Mouse (Mus musculus): ENCODE data around the gene Med9. TPM values are rescaled to one million over a fixed set of nuclear protein-coding genes. Genes with fewer than 3 reads are reported as not detected.

Gene Med9
- total and polyA plus RNA-seq, 3 experiments = 35.5 to 43.3 (median 41.6) TPM

GRCm38 (mm10) chr11:59913702-59914101 lies 34.3 kb upstream of the Med9 start:
- Histone ChIP-seq H3K4me2 (ENCODE audit: insufficient read depth, low read depth, poor library complexity, severe bottlenecking) (no peak overlapping the region), H3K79me2 (replicated peaks; ENCODE audit: control insufficient read depth, extremely low read depth, insufficient read depth, poor library complexity, severe bottlenecking) (no peaks in the 10 kb centered on the region), H3K27ac (ENCODE audit: insufficient read depth, low read depth) (no peak overlapping the region), H3K9ac (ENCODE audit: insufficient read depth, low read depth) (no peak overlapping the region), H3K4me3 (replicated peaks in 1 of 3; ENCODE audit: low read depth in 2 of 3, low read length in 2 of 3, poor library complexity in 1 of 3) (no peak overlapping the region), H3K9me3 (replicated peaks; ENCODE audit: low read length) (peaks cover 3% of the 10 kb centered on the region), H3K36me3 (replicated peaks in 1 of 2; ENCODE audit: control insufficient read depth in 1 of 2, insufficient read depth in 1 of 2, low read length in 1 of 2) (no peaks in the 10 kb centered on the region), H3K27me3 (replicated peaks) (peaks cover 17% of the 10 kb centered on the region), H3K4me1 (ENCODE audit: control insufficient read depth in 1 of 2, insufficient read depth in 2 of 2) (peaks cover 0 to 8% of the 10 kb centered on the region in 2 experiments; a peak in 2 of 4 replicates)
- no peak for TF ChIP-seq GABPA (IDR thresholded peaks at IDR 0.05; ENCODE audit: insufficient replicate concordance, low read depth, low read length)
- TF ChIP-seq BHLHE40 (IDR thresholded peaks at IDR 0.05; ENCODE audit: low read depth, low read length) = peak; percentile 59
- 0 out of 2 replicates have a peak, but pooled peaks have one; percentile 18 for TF ChIP-seq IRF4 (IDR thresholded peaks at IDR 0.05; ENCODE audit: low read depth, low read length)
- TF ChIP-seq EP300 (IDR thresholded peaks at IDR 0.05; ENCODE audit: low read length) = peak; percentile 67; the same call in 1 of the 2 replicates
- peak; percentile 93 for TF ChIP-seq MEF2A (IDR thresholded peaks at IDR 0.05; ENCODE audit: borderline replicate concordance, low read depth, low read length)
- TF ChIP-seq ETS1 (conservative IDR thresholded peaks at IDR 0.05; ENCODE audit: low read depth, low read length) = peak; percentile 82
- no peak for TF ChIP-seq MXI1 (IDR thresholded peaks at IDR 0.05; ENCODE audit: low read depth, low read length)
- dilution Hi-C loops (cut with MboI; ENCODE audit: extremely low pct_ligation_motif_present, extremely low pct_unique_long_range_greater_than_20kb, low sequenced_read_pairs) (no loop called here), in situ Hi-C loops (cut with MboI; ENCODE audit: low pct_ligation_motif_present, low pct_unique_long_range_greater_than_20kb, low sequenced_read_pairs) (no loop called here)
- peak; percentile 61 for DNase-seq (ENCODE audit: extremely low read depth)

DNA sequence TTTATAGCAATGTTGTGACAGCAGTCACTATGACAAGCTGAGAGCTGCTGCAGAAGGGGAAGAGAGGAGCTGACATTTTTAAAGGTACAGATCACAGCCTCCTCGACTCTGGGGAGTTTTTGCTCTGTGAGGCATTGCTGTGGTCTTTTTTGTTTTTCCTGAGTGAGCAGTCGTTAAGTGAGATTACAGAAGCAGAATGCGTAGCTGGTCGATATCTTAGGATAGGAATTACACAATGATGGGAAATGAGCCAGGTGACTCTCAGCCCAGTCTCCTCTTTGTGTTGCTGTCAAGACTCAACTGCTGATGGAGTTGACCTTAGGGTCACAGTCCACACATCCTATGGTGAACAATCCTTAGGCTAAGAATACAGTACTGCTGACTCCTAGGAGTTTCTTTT lies 30.0 kb upstream of the Med9 start:
- no peak overlapping the region for H3K4me3 ChIP-seq (replicated peaks in 1 of 3; ENCODE audit: low read depth in 2 of 3, low read length in 2 of 3, poor library complexity in 1 of 3)
- no peaks in the 10 kb centered on the region for H3K36me3 ChIP-seq (replicated peaks in 1 of 2; ENCODE audit: control insufficient read depth in 1 of 2, insufficient read depth in 1 of 2, low read length in 1 of 2)
- TF ChIP-seq E2F4 (IDR thresholded peaks at IDR 0.05; ENCODE audit: insufficient replicate concordance, low read depth, low read length) (no peak), TCF12 (IDR thresholded peaks at IDR 0.05; ENCODE audit: low read depth, low read length) (no peak), MEF2A (IDR thresholded peaks at IDR 0.05; ENCODE audit: borderline replicate concordance, low read depth, low read length) (no peak), EP300 (IDR thresholded peaks at IDR 0.05; ENCODE audit: low read length) (no peak), POLR2AphosphoS2 (IDR thresholded peaks at IDR 0.05; ENCODE audit: low read depth, low read length) (no peak), ZC3H11A (IDR thresholded peaks at IDR 0.05; ENCODE audit: low read depth, low read length) (no peak), CTCF (conservative IDR thresholded peaks at IDR 0.05 in 1 of 2, IDR thresholded peaks at IDR 0.05 in 1 of 2; ENCODE audit: low read depth in 2 of 2, low read length in 2 of 2) (no peak), UBTF (IDR thresholded peaks at IDR 0.05; ENCODE audit: low read depth, low read length) (no peak)
- dilution Hi-C loops (cut with MboI; ENCODE audit: extremely low pct_ligation_motif_present, extremely low pct_unique_long_range_greater_than_20kb, low sequenced_read_pairs) (no loop called here), in situ Hi-C loops (cut with MboI; ENCODE audit: low pct_ligation_motif_present, low pct_unique_long_range_greater_than_20kb, low sequenced_read_pairs) (no loop called here)
- DNase-seq (ENCODE audit: extremely low read depth) = no peak
- H3K4me2 ChIP-seq (ENCODE audit: insufficient read depth, low read depth, poor library complexity, severe bottlenecking) = no peak overlapping the region
- H3K27ac ChIP-seq (ENCODE audit: insufficient read depth, low read depth) = no peak overlapping the region
- no peaks in the 10 kb centered on the region for H3K9me3 ChIP-seq (replicated peaks; ENCODE audit: low read length)
- H3K9ac ChIP-seq (ENCODE audit: insufficient read depth, low read depth) = no peak overlapping the region
- peaks cover 0 to 11% of the 10 kb centered on the region in 2 experiments; a peak in 2 of 4 replicates for H3K4me1 ChIP-seq (ENCODE audit: control insufficient read depth in 1 of 2, insufficient read depth in 2 of 2)
- peaks cover 12% of the 10 kb centered on the region for H3K27me3 ChIP-seq (replicated peaks)
- no peaks in the 10 kb centered on the region for H3K79me2 ChIP-seq (replicated peaks; ENCODE audit: control insufficient read depth, extremely low read depth, insufficient read depth, poor library complexity, severe bottlenecking)

DNA sequence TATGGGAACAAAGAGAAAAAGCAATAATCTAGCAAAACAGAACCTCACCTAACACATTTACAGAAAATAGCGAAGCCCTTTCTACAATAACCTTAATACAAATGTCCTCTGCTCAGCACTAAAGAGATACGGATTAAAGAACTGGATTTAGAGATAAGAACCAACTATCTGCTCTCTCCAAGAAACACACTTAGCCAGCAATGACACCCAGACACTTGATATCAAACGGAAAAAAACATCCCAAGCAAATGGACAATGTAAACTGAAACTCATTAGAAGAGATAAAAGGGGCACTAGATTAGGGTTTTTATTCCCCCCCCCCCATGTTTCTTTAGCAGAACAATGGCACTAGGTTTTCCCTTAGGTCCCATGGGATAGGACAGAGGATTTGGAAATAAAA lies 28.6 kb upstream of the Med9 start:
- H3K27ac ChIP-seq (ENCODE audit: insufficient read depth, low read depth) = no peak overlapping the region
- no peak for DNase-seq (ENCODE audit: extremely low read depth)
- TF ChIP-seq UBTF (IDR thresholded peaks at IDR 0.05; ENCODE audit: low read depth, low read length) (no peak), CHD2 (IDR thresholded peaks at IDR 0.05; ENCODE audit: low read length) (no peak), ZMIZ1 (IDR thresholded peaks at IDR 0.05; ENCODE audit: low read depth, low read length) (no peak), RAD21 (IDR thresholded peaks at IDR 0.05; ENCODE audit: low read depth, low read length) (no peak), POLR2AphosphoS2 (IDR thresholded peaks at IDR 0.05; ENCODE audit: low read depth, low read length) (no peak), SMC3 (IDR thresholded peaks at IDR 0.05; ENCODE audit: low read depth, low read length) (no peak), JUN (IDR thresholded peaks at IDR 0.05; ENCODE audit: insufficient read depth, low read depth, low read length) (no peak), TCF12 (IDR thresholded peaks at IDR 0.05; ENCODE audit: low read depth, low read length) (no peak), USF1 (IDR thresholded peaks at IDR 0.05; ENCODE audit: low read depth, low read length) (no peak), MEF2A (IDR thresholded peaks at IDR 0.05; ENCODE audit: borderline replicate concordance, low read depth, low read length) (no peak), ELF1 (IDR thresholded peaks at IDR 0.05; ENCODE audit: low read depth, low read length) (no peak), NRF1 (IDR thresholded peaks at IDR 0.05; ENCODE audit: low read depth, low read length) (no peak), E2F4 (IDR thresholded peaks at IDR 0.05; ENCODE audit: insufficient replicate concordance, low read depth, low read length) (no peak)
- no peak overlapping the region for H3K4me3 ChIP-seq (replicated peaks in 1 of 3; ENCODE audit: low read depth in 2 of 3, low read length in 2 of 3, poor library complexity in 1 of 3)
- H3K4me2 ChIP-seq (ENCODE audit: insufficient read depth, low read depth, poor library complexity, severe bottlenecking) = no peak overlapping the region
- dilution Hi-C loops (cut with MboI; ENCODE audit: extremely low pct_ligation_motif_present, extremely low pct_unique_long_range_greater_than_20kb, low sequenced_read_pairs) = no loop called here
- H3K79me2 ChIP-seq (replicated peaks; ENCODE audit: control insufficient read depth, extremely low read depth, insufficient read depth, poor library complexity, severe bottlenecking) = no peaks in the 10 kb centered on the region
- H3K4me1 ChIP-seq (ENCODE audit: control insufficient read depth in 1 of 2, insufficient read depth in 2 of 2) = peaks cover 0 to 3% of the 10 kb centered on the region in 2 experiments; a peak in 1 of 4 replicates
- no peak overlapping the region for H3K9ac ChIP-seq (ENCODE audit: insufficient read depth, low read depth)
- H3K27me3 ChIP-seq (replicated peaks) = peaks cover 12% of the 10 kb centered on the region
- no peaks in the 10 kb centered on the region for H3K36me3 ChIP-seq (replicated peaks in 1 of 2; ENCODE audit: control insufficient read depth in 1 of 2, insufficient read depth in 1 of 2, low read length in 1 of 2)
- H3K9me3 ChIP-seq (replicated peaks; ENCODE audit: low read length) = no peaks in the 10 kb centered on the region
- in situ Hi-C loops (cut with MboI; ENCODE audit: low pct_ligation_motif_present, low pct_unique_long_range_greater_than_20kb, low sequenced_read_pairs) = no loop called here

All from CH12.LX (cell line).